Mouse (Mus musculus): ENCODE results near the gene Tnfrsf4. TPM values are rescaled to one million over a fixed set of nuclear protein-coding genes. Genes with fewer than 3 reads are reported as not detected.
A peak's percentile ranks its signal among the peaks of the same experiment; 100 is the strongest.

Tnfrsf4 gene
- polyA plus RNA-seq, 1 experiment from 2014 or later = 0.23 TPM

DNA sequence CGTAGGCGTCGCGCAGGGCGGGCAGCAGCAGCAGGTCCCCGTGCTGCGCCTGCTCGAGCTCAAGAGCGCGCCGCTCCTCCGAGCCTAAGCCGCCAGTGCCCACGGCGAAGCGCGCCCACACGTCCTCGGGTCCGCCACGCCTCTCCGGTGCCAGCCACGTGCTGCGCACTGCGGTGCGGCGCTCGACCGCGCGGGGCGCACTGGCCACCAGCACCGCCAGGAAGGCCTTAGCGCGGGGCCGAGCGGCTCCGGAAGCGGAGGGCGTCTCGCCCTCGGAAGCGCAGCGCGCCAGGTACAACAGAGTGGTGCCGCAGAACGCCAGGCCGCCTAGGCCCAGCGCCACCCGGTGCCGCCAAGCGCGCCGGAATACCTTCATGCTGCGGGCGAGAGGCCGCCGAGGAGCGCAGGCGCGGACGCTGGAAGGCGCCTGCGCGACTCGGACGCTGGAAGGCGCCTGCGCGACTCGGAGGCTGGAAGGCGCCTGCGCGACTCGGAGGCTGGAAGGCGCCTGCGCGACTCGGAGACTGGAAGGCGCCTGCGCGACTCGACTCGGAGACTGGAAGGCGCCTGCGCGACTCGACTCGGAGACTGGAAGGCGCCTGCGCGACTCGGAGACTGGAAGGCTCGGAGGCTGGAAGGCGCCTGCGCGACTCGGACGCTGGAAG lies 21.3 kb upstream of the Tnfrsf4 start, which contains the start of the genes B3galt6 and Sdf4:
B3galt6 (minus strand) TSS at position 409 of the 665 bp plus-strand sequence.
Sdf4 (plus strand) TSS at position 632 of the 665 bp plus-strand sequence.
- ATAC-seq (ENCODE audit: insufficient read depth) = peak; percentile 83
- Histone ChIP-seq H3K27ac (replicated peaks) (peak within 1 kb of the TSS; percentile 99), H3K4me1 (replicated peaks) (peaks cover 69% of the 10 kb centered on the region), H3K9me3 (replicated peaks) (no peaks in the 10 kb centered on the region), H3K36me3 (replicated peaks) (peaks cover 15% of the 10 kb centered on the region), H3K4me2 (peak within 1 kb of the TSS; percentile 100), H3K27me3 (no peaks in the 10 kb centered on the region), H3K4me3 (replicated peaks) (peak within 1 kb of the TSS; percentile 98), H3K9ac (peak within 1 kb of the TSS; percentile 90)
- WGBS (ENCODE audit: insufficient replicate concordance) = under 1% methylated on average over 99 of the region's 99 CpGs

DNA sequence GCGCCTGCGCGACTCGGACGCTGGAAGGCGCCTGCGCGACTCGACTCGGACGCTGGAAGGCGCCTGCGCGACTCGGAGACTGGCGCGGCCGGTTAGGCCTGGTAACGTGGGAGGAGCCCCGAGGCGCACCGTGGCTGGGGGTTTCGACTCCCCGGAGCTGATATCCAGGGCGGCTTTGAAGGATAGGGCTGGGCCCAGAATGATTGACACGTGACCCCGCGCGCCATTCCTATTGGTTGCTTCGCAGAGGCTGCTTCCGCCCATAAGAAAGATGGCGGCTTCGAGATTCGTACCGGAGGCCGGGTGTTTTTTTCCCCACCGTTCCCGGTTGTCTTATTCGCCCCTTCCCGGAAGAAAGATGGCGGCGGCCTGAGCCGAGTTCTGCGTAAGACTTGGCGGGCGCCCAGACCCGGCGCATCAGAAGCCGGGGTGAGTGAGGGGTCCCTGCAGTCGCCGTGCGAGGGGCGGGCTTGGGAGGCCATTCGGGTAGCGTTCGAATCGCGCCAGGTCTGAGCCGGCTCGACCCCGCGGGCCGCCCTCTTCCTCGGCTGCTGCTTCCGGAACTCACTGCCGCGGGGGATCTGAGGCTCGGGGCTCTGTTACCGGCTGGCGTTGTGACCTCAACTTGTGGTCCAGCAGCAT lies 20.6 kb upstream of the Tnfrsf4 start:
- Histone ChIP-seq H3K4me1 (replicated peaks) (peaks cover 66% of the 10 kb centered on the region), H3K4me2 (peak overlapping the region; percentile 75), H3K9ac (peak overlapping the region; percentile 90), H3K27me3 (no peaks in the 10 kb centered on the region), H3K4me3 (replicated peaks) (peak overlapping the region; percentile 98), H3K27ac (replicated peaks) (peak overlapping the region; percentile 99), H3K9me3 (replicated peaks) (no peaks in the 10 kb centered on the region), H3K36me3 (replicated peaks) (peaks cover 22% of the 10 kb centered on the region)
- WGBS (ENCODE audit: insufficient replicate concordance) = under 1% methylated on average over 70 of the region's 70 CpGs
- ATAC-seq (ENCODE audit: insufficient read depth) = peak; percentile 75

DNA sequence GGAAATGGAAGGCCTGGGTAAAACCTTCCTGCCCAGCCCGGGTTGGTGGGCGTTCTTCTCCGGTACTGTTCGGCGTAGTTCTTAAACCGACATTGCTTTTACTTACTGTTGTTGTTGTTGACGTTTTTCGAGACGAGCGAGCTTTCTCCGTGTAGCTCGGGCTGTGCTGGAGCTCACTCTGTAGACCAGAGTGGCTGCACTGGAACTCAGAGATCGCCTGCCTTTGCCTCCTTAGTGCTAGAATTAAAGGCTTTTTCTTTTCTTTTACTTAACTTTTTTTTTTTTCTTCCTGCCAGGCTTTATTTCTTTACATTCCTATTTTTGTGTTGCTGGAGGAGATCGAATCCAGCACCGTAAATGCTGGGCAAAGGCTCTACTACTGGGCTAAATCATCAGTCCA lies 20.0 kb upstream of the Tnfrsf4 start:
- Histone ChIP-seq H3K36me3 (replicated peaks) (peaks cover 28% of the 10 kb centered on the region), H3K4me1 (replicated peaks) (peaks cover 60% of the 10 kb centered on the region), H3K27me3 (no peaks in the 10 kb centered on the region), H3K9ac (peak overlapping the region; percentile 90), H3K9me3 (replicated peaks) (no peaks in the 10 kb centered on the region), H3K27ac (replicated peaks) (peak overlapping the region; percentile 99), H3K4me2 (peak overlapping the region; percentile 75), H3K4me3 (replicated peaks) (peak overlapping the region; percentile 98)
- 2% methylated on average over 15 of the region's 15 CpGs for WGBS (ENCODE audit: insufficient replicate concordance)
- ATAC-seq (ENCODE audit: insufficient read depth) = no peak

DNA sequence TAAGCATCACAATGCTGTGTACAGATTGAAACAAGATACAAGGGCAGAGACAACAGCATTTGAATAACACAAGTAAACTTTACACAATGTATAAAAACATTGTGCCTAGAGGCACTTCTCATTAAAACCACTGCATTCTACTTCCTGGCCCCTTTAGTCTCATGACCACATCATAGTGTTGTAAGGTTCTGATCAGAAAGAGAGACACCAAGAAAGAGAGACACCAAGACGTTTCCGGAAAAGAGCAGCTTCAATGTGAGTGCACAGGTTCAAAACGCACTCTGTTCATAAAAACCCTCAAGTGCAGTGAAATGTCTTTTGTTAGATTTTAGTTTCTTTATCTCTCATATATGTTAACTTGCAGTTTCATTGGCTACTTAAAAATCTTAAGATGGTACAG lies 9.5 kb upstream of the Tnfrsf4 start:
- Histone ChIP-seq H3K4me3 (replicated peaks) (no peak overlapping the region), H3K4me2 (no peak overlapping the region), H3K9ac (no peak overlapping the region), H3K36me3 (replicated peaks) (peaks cover 93% of the 10 kb centered on the region), H3K9me3 (replicated peaks) (no peaks in the 10 kb centered on the region), H3K27ac (replicated peaks) (no peak overlapping the region), H3K27me3 (no peaks in the 10 kb centered on the region), H3K4me1 (replicated peaks) (no peaks in the 10 kb centered on the region)
- 83% methylated on average over 3 of the region's 3 CpGs for WGBS (ENCODE audit: insufficient replicate concordance)
- no peak for ATAC-seq (ENCODE audit: insufficient read depth)

DNA sequence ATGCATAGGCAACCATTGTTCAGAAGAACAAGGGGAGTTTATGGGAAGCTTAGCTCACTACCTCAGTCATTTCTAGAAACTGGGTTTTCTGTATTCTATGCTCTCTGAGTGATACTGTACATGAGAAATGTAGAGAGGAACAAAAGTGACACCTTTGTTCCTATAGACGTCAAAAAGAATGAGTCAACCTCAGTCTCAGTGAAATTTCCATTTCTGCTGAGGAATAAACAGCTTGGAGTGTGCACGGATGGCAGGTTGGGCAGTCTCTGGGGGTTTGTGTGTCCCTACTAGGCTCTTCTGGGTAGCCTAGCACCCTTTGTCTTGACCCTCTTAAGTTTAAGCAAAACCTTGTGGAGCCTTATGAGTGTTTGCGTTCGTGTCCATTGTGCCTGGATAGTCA lies 5.3 kb upstream of the Tnfrsf4 start:
- no peaks in the 10 kb centered on the region for H3K4me1 ChIP-seq (replicated peaks)
- H3K36me3 ChIP-seq (replicated peaks) = peaks cover 95% of the 10 kb centered on the region
- H3K27me3 ChIP-seq = no peaks in the 10 kb centered on the region
- H3K4me3 ChIP-seq (replicated peaks) = no peak overlapping the region
- H3K9ac ChIP-seq = no peak overlapping the region
- no peaks in the 10 kb centered on the region for H3K9me3 ChIP-seq (replicated peaks)
- no peak overlapping the region for H3K4me2 ChIP-seq
- 80% methylated on average over 4 of the region's 4 CpGs for WGBS (ENCODE audit: insufficient replicate concordance)
- ATAC-seq (ENCODE audit: insufficient read depth) = no peak
- H3K27ac ChIP-seq (replicated peaks) = no peak overlapping the region

DNA sequence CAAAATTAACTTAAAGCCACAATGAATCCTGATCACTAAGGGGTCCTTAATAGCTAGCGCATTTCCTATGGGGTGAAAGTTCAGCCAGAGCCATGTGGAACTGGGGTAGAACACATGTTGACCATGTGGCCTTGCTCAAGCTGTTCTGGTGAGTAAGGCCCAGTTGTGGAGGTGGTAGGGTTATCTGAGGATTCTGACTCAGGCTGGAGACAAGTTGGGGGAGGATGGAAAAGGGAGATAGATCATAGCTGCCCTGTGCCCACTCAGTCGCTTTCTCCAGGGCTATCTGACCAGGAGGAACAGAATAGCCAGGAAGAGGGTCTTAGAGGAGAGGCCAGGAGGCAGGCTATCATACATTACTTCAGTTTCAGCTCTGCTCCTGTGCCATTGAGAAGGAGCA lies 793 bp downstream of the Tnfrsf4 start:
- Histone ChIP-seq H3K9ac (no peak overlapping the region), H3K4me2 (no peak overlapping the region), H3K36me3 (replicated peaks) (peaks cover 58% of the 10 kb centered on the region), H3K9me3 (replicated peaks) (no peaks in the 10 kb centered on the region), H3K4me3 (replicated peaks) (no peak overlapping the region), H3K4me1 (replicated peaks) (no peaks in the 10 kb centered on the region), H3K27me3 (no peaks in the 10 kb centered on the region), H3K27ac (replicated peaks) (no peak overlapping the region)
- WGBS (ENCODE audit: insufficient replicate concordance) = 75% methylated on average over 2 of the region's 2 CpGs
- ATAC-seq (ENCODE audit: insufficient read depth) = no peak

DNA sequence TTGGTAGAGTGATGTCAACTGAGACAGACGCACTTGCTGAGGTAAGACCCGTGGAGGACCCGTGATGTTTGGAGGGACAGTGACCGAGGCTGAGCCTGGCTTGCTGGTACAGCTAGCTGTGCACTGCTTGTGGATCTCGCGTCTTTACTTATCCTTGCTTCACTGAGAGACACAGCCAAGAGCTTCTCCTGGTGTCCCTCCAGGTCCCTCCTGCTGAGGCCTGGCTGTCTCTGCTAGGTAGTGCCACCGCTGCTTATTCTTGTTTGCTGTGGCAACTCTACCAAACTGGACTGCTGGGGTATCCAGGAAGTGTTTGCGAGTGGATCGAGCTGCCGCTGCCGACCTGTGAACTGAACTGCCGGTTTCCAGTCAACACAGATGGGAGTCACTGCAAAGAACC lies 6.1 kb downstream of the Tnfrsf4 start:
- H3K27me3 ChIP-seq = no peaks in the 10 kb centered on the region
- no peaks in the 10 kb centered on the region for H3K9me3 ChIP-seq (replicated peaks)
- H3K4me1 ChIP-seq (replicated peaks) = no peaks in the 10 kb centered on the region
- no peak for ATAC-seq (ENCODE audit: insufficient read depth)
- peaks cover 11% of the 10 kb centered on the region; the same call in 1 of the 2 replicates for H3K36me3 ChIP-seq (replicated peaks)
- no peak overlapping the region for H3K4me2 ChIP-seq
- no peak overlapping the region for H3K4me3 ChIP-seq (replicated peaks)
- no peak overlapping the region for H3K9ac ChIP-seq
- H3K27ac ChIP-seq (replicated peaks) = no peak overlapping the region
- 76% methylated on average over 12 of the region's 12 CpGs for WGBS (ENCODE audit: insufficient replicate concordance)

DNA sequence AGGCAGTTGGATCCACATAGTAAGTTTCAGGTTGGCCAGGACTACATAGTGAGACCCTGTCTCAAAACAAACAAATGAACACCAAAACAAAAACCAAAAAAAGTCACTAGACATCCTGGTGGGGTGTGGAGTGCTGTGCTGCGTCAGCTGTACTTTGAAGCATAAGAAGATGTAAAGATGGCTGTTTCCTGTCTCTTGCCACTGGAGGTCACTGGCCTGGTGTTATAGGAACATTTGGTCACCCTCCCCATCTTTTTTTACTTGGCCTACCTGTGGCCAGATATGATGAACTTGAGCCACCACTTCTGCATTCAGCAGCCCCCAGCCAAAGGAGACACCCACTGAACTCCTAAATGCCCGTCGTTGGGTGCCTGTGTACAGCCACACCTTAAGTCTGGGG lies 7.7 kb downstream of the Tnfrsf4 start:
- Histone ChIP-seq H3K4me3 (replicated peaks) (no peak overlapping the region), H3K9ac (no peak overlapping the region), H3K27me3 (no peaks in the 10 kb centered on the region), H3K9me3 (replicated peaks) (no peaks in the 10 kb centered on the region), H3K27ac (replicated peaks) (no peak overlapping the region), H3K4me1 (replicated peaks) (0 out of 2 replicates have a peak, but pooled peaks cover 7% of the 10 kb centered on the region), H3K4me2 (no peak overlapping the region), H3K36me3 (replicated peaks) (0 out of 2 replicates have a peak, but pooled peaks cover 1% of the 10 kb centered on the region)
- WGBS (ENCODE audit: insufficient replicate concordance) = 42% methylated on average over 3 of the region's 3 CpGs
- ATAC-seq (ENCODE audit: insufficient read depth) = no peak

DNA sequence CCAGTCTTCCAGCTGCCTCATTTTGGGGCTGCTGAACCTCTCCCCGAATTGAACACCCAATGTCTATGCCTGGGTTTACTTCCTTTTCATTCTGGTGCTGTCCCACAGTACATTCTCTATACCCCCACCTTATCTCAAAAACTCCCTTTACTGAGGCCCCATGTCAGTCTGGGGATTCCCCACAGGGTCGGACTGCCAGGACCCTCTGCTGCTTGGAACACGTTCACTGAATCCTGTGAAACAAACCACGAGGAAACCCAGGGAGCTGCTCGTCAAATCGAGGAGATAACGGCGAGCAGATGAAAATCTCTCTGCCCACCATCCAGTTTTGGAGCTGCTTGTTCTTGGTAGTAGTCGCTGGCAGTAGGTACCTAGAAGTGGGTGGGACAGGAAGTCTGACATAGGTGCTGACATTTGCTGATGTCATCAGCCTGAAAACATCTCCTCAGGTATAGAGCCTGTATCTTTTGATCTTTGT lies 8.3 kb downstream of the Tnfrsf4 start:
- H3K4me2 ChIP-seq = no peak overlapping the region
- no peaks in the 10 kb centered on the region for H3K27me3 ChIP-seq
- H3K36me3 ChIP-seq (replicated peaks) = no peaks in the 10 kb centered on the region
- 0 out of 2 replicates have a peak, but pooled peaks cover 7% of the 10 kb centered on the region for H3K4me1 ChIP-seq (replicated peaks)
- no peak overlapping the region for H3K27ac ChIP-seq (replicated peaks)
- no peaks in the 10 kb centered on the region for H3K9me3 ChIP-seq (replicated peaks)
- WGBS (ENCODE audit: insufficient replicate concordance) = 28% methylated on average over 9 of the region's 9 CpGs
- no peak overlapping the region for H3K4me3 ChIP-seq (replicated peaks)
- no peak for ATAC-seq (ENCODE audit: insufficient read depth)
- no peak overlapping the region for H3K9ac ChIP-seq

DNA sequence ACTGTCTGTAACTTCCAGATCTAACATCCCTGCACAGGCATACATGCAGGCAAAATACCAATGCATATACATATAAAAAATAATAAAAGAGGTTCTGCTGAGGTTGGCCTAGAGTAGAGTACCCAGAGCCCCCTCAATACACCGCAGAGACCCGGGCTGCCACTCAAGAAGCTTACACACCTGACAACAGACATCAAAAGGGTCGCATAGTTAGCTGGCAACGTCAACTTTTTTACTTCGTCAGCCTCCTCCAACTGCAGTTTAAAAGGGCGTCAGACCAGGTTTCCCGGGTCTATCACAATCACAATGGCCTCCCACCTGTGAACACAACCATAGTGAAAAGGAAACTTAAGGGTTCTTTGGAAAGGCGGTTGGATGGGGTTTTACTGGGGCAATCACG lies 9.9 kb downstream of the Tnfrsf4 start:
- 0 out of 2 replicates have a peak, but pooled peaks cover 7% of the 10 kb centered on the region for H3K4me1 ChIP-seq (replicated peaks)
- H3K27me3 ChIP-seq = no peaks in the 10 kb centered on the region
- no peaks in the 10 kb centered on the region for H3K9me3 ChIP-seq (replicated peaks)
- no peak overlapping the region for H3K4me3 ChIP-seq (replicated peaks)
- no peak for ATAC-seq (ENCODE audit: insufficient read depth)
- no peaks in the 10 kb centered on the region for H3K36me3 ChIP-seq (replicated peaks)
- WGBS (ENCODE audit: insufficient replicate concordance) = 74% methylated on average over 9 of the region's 9 CpGs
- H3K4me2 ChIP-seq = no peak overlapping the region
- no peak overlapping the region for H3K27ac ChIP-seq (replicated peaks)
- no peak overlapping the region for H3K9ac ChIP-seq

DNA sequence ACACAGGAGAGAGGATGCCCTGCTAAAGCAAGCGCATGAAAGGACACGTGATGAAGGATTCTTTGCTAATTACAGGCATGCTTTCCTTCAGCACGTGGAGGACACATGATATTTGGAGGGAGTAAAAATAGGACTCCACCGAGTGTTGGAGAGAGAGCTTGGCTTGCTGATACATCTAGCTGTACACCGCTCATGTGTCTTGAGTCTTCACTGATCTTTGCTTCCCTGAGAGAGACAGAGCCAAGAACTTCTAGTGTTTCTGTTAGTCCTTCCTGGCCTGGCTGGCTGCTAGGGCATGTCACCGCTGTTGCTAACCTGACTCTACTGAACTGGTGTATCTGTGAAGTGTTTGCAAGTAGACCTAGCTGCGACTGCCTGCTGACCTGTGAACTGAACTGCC lies 10.5 kb downstream of the Tnfrsf4 start:
- no peak overlapping the region for H3K4me2 ChIP-seq
- no peak for ATAC-seq (ENCODE audit: insufficient read depth)
- no peak overlapping the region for H3K4me3 ChIP-seq (replicated peaks)
- H3K9me3 ChIP-seq (replicated peaks) = no peaks in the 10 kb centered on the region
- H3K36me3 ChIP-seq (replicated peaks) = 0 out of 2 replicates have a peak, but pooled peaks cover under 1% of the 10 kb centered on the region
- H3K9ac ChIP-seq = no peak overlapping the region
- whole genome bisulfite sequencing (ENCODE audit: insufficient replicate concordance) = 75% methylated on average over 7 of the region's 7 CpGs
- H3K27me3 ChIP-seq = no peaks in the 10 kb centered on the region
- H3K27ac ChIP-seq (replicated peaks) = no peak overlapping the region
- 0 out of 2 replicates have a peak, but pooled peaks cover 7% of the 10 kb centered on the region for H3K4me1 ChIP-seq (replicated peaks)
